Mouse (Mus musculus): ENCODE data around the gene Xrcc5. TPM values are rescaled to one million over a fixed set of nuclear protein-coding genes. Genes with fewer than 3 reads are reported as not detected.

Gene Xrcc5
- polyA plus RNA-seq, 1 experiment from 2014 or later, result 35.4 TPM

DNA sequence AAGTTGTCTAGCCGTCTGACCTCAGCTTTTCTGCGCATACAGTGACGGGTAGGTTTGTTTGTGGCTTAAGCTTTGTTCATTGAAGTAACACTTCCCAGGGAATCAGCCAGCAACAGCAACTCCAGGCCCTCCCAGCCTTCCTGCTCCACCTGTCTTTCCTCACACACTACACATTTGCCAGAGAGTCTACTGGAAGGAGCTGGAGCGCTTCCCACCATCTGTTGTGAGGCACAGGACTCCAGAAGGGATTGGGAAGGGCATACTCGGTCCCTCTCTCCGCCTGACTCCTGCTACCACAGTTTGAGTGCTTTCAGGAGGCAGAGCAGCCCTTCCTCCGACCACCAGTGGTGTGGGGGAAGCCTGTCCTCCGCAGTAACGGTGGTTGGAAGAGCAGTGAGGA is 93.4 kb downstream of the Xrcc5 start:
- H3K9me3 ChIP-seq, result no peaks in the 10 kb centered on the region
- H3K4me2 ChIP-seq, result no peak overlapping the region
- no peaks in the 10 kb centered on the region for H3K27me3 ChIP-seq
- H3K4me3 ChIP-seq, result no peak overlapping the region
- no peak overlapping the region for H3K9ac ChIP-seq
- no peak overlapping the region for H3K27ac ChIP-seq
- no peaks in the 10 kb centered on the region for H3K36me3 ChIP-seq
- no peak for ATAC-seq (ENCODE audit: borderline replicate concordance, extremely low read depth, low FRiP score, low TSS enrichment)
- H3K4me1 ChIP-seq, result 0 out of 2 replicates have a peak, but pooled peaks cover 2% of the 10 kb centered on the region
- 74% methylated on average over 9 of the region's 9 CpGs for WGBS

- Histone ChIP-seq H3K9ac (no peak overlapping the region), H3K4me2 (no peak overlapping the region), H3K27me3 (no peaks in the 10 kb centered on the region), H3K27ac (no peak overlapping the region), H3K9me3 (no peaks in the 10 kb centered on the region), H3K4me3 (no peak overlapping the region), H3K36me3 (no peaks in the 10 kb centered on the region), H3K4me1 (0 out of 2 replicates have a peak, but pooled peaks cover 2% of the 10 kb centered on the region)
- 57% methylated on average over 8 of the region's 8 CpGs for WGBS
- ATAC-seq (ENCODE audit: borderline replicate concordance, extremely low read depth, low FRiP score, low TSS enrichment), result no peak
Observed at GRCm38 (mm10) chr1:72401331-72402069, 94.3 kb downstream of the Xrcc5 start.

DNA sequence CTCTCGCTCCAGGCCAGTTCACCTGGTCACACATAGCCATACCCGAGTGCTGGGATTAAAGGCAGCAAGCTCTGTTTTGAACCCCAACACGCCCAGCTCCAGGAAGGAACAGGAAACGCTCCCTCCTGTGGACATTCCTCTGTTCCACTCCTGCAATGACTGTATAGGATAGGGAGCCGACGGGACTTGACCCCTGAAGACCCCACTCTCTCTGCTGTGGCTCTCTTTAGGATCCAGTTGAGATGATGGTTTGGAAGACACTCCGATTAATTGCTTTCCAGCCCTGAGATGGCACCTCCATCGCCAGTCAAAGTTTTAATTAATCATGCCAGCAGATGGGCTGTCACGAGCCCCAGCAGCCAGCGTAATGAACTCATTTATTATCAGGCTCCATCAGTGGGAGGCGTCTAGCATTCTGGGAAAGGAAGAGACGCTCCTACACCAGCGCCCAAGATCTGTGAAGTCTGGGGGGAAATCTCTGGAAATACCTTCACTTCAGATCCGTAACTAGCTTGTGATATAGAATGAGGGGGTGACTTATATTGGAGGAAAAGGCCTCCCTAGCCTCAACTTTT is 99.4 kb downstream of the Xrcc5 start:
- ATAC-seq (ENCODE audit: borderline replicate concordance, extremely low read depth, low FRiP score, low TSS enrichment), result no peak
- H3K4me3 ChIP-seq, result no peak overlapping the region
- WGBS, result 53% methylated on average over 14 of the region's 14 CpGs

DNA sequence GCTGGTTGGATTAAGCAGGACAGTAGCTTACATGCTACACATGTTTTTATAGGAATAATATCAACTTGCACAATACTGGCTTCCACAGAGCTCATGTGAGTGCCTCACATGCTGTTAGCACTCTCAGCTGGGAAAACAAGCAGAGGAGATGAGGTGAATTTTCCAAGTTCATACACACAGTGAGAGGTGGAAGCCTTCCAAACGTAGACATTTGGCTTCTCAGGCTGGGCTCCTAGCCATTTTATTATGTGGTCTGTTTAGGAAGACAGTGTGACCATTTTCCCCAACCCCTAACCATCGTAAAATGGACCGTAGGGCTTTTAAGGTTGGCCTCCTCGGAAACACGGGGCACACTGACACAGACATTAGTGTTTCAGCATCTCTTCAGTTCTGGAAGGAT is 102.7 kb downstream of the Xrcc5 start:
- Histone ChIP-seq H3K36me3 (no peaks in the 10 kb centered on the region), H3K4me3 (no peak overlapping the region), H3K9ac (no peak overlapping the region), H3K27ac (no peak overlapping the region), H3K27me3 (no peaks in the 10 kb centered on the region), H3K9me3 (no peaks in the 10 kb centered on the region), H3K4me1 (no peaks in the 10 kb centered on the region), H3K4me2 (no peak overlapping the region)
- WGBS, result 72% methylated on average over 5 of the region's 5 CpGs
- ATAC-seq (ENCODE audit: borderline replicate concordance, extremely low read depth, low FRiP score, low TSS enrichment), result no peak

More for the DNA sequence above, 99.4 kb downstream of the Xrcc5 start:
- Histone ChIP-seq H3K4me1 (no peaks in the 10 kb centered on the region), H3K4me2 (no peak overlapping the region), H3K27ac (no peak overlapping the region), H3K36me3 (no peaks in the 10 kb centered on the region), H3K9ac (no peak overlapping the region), H3K27me3 (no peaks in the 10 kb centered on the region), H3K9me3 (no peaks in the 10 kb centered on the region)

GRCm38 (mm10) chr1:72411108-72411507 is 103.9 kb downstream of the Xrcc5 start:
- whole genome bisulfite sequencing, result 94% methylated on average over 8 of the region's 8 CpGs
- H3K27ac ChIP-seq, result no peak overlapping the region
- no peaks in the 10 kb centered on the region for H3K27me3 ChIP-seq
- no peaks in the 10 kb centered on the region for H3K4me1 ChIP-seq
- H3K36me3 ChIP-seq, result no peaks in the 10 kb centered on the region
- H3K9me3 ChIP-seq, result no peaks in the 10 kb centered on the region
- no peak for ATAC-seq (ENCODE audit: borderline replicate concordance, extremely low read depth, low FRiP score, low TSS enrichment)
- no peak overlapping the region for H3K4me3 ChIP-seq
- H3K9ac ChIP-seq, result no peak overlapping the region
- no peak overlapping the region for H3K4me2 ChIP-seq

DNA sequence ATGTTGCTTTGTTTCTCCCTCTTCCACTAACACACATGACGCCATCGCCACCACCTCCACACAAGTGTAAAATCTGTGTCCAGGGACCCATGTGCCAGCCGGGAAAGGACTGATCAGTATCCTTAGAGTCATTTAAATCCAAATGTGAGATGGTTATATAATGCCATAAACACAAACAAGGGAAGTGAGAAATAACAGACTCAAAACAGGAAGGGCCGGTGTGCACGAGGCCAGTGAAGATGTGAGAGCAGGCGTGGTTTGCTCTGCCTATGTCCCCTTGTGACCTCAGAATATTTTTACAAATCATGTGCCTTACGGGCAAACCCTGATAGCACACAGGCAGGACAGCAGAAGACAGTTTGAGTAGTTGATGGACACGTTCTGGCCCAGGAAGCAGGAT is 106.0 kb downstream of the Xrcc5 start:
- Histone ChIP-seq H3K27ac (no peak overlapping the region), H3K27me3 (no peaks in the 10 kb centered on the region), H3K4me1 (no peaks in the 10 kb centered on the region), H3K4me3 (no peak overlapping the region), H3K9me3 (no peaks in the 10 kb centered on the region), H3K4me2 (no peak overlapping the region), H3K36me3 (no peaks in the 10 kb centered on the region), H3K9ac (no peak overlapping the region)
- 76% methylated on average over 8 of the region's 8 CpGs for WGBS
- ATAC-seq (ENCODE audit: borderline replicate concordance, extremely low read depth, low FRiP score, low TSS enrichment), result no peak

GRCm38 (mm10) chr1:72414133-72414532 is 106.9 kb downstream of the Xrcc5 start:
- Histone ChIP-seq H3K36me3 (no peaks in the 10 kb centered on the region), H3K4me2 (no peak overlapping the region), H3K27ac (no peak overlapping the region), H3K9me3 (no peaks in the 10 kb centered on the region), H3K4me1 (no peaks in the 10 kb centered on the region), H3K4me3 (no peak overlapping the region), H3K27me3 (no peaks in the 10 kb centered on the region), H3K9ac (no peak overlapping the region)
- 73% methylated on average over 8 of the region's 8 CpGs for WGBS
- ATAC-seq (ENCODE audit: borderline replicate concordance, extremely low read depth, low FRiP score, low TSS enrichment), result no peak

- no peak overlapping the region for H3K27ac ChIP-seq
- no peak overlapping the region for H3K4me3 ChIP-seq
- no peaks in the 10 kb centered on the region for H3K4me1 ChIP-seq
- H3K9me3 ChIP-seq, result no peaks in the 10 kb centered on the region
- no peak overlapping the region for H3K4me2 ChIP-seq
- 59% methylated on average over 8 of the region's 8 CpGs for WGBS
- H3K9ac ChIP-seq, result no peak overlapping the region
- H3K36me3 ChIP-seq, result no peaks in the 10 kb centered on the region
- ATAC-seq (ENCODE audit: borderline replicate concordance, extremely low read depth, low FRiP score, low TSS enrichment), result no peak
- H3K27me3 ChIP-seq, result no peaks in the 10 kb centered on the region
Observed at GRCm38 (mm10) chr1:72414561-72415253, 107.5 kb downstream of the Xrcc5 start.

GRCm38 (mm10) chr1:72418744-72419655 is 111.8 kb downstream of the Xrcc5 start:
- Histone ChIP-seq H3K27ac (no peak overlapping the region), H3K9ac (no peak overlapping the region), H3K9me3 (no peaks in the 10 kb centered on the region), H3K27me3 (no peaks in the 10 kb centered on the region), H3K36me3 (no peaks in the 10 kb centered on the region), H3K4me2 (no peak overlapping the region), H3K4me3 (no peak overlapping the region), H3K4me1 (no peaks in the 10 kb centered on the region)
- ATAC-seq (ENCODE audit: borderline replicate concordance, extremely low read depth, low FRiP score, low TSS enrichment), result no peak
- WGBS, result 72% methylated on average over 8 of the region's 8 CpGs

DNA sequence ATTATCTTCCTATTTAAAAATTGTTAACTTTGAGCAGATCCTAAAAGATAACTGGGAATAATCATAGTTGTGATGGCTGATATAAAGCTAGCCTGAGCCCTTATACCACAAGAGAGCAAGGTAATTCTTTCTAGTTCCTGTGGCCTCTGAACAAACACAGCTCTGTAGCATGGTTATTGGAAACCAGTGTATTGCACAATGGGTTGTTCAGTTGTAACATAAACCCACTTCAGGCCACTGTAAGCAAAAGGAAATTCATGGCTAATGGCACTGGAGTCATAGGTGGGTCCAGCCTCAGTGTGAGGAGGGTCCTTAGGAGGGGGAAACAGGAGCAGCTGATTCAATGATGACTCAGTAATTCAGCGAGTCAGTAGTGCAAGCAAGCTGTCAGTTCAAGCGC is 113.0 kb downstream of the Xrcc5 start:
- WGBS, result 61% methylated on average over 2 of the region's 2 CpGs
- ATAC-seq (ENCODE audit: borderline replicate concordance, extremely low read depth, low FRiP score, low TSS enrichment), result no peak
- no peak overlapping the region for H3K9ac ChIP-seq
- H3K4me2 ChIP-seq, result no peak overlapping the region
- no peaks in the 10 kb centered on the region for H3K4me1 ChIP-seq
- no peaks in the 10 kb centered on the region for H3K36me3 ChIP-seq
- no peaks in the 10 kb centered on the region for H3K9me3 ChIP-seq
- H3K27me3 ChIP-seq, result no peaks in the 10 kb centered on the region
- H3K27ac ChIP-seq, result no peak overlapping the region
- H3K4me3 ChIP-seq, result no peak overlapping the region

DNA sequence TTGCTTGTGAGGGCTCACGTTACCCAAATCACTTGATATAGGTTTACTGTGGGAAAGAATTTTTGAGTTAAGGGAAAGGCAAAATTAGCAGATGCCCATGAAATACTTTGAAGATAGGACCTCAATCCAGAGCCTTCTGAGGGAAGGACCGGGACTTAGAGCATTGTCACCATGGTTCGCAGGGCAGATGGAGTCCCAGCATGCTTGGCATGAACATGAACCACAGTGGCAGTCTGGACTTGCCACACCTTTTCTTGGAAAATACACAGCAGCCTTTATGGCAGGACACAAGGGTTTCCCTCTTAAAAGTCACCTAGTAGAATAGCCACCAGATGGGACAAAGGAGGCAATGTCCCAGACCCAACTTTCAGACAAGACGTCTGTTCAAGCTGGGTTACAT is 114.9 kb downstream of the Xrcc5 start:
- 86% methylated on average over 4 of the region's 4 CpGs for WGBS
- Histone ChIP-seq H3K4me2 (no peak overlapping the region), H3K27ac (no peak overlapping the region), H3K9me3 (no peaks in the 10 kb centered on the region), H3K4me3 (no peak overlapping the region), H3K4me1 (no peaks in the 10 kb centered on the region), H3K9ac (no peak overlapping the region), H3K36me3 (no peaks in the 10 kb centered on the region), H3K27me3 (no peaks in the 10 kb centered on the region)
- ATAC-seq (ENCODE audit: borderline replicate concordance, extremely low read depth, low FRiP score, low TSS enrichment), result no peak
